Mouse (Mus musculus): ENCODE measurements at regions not wholly inside any gene's neighbourhood (a gene's known extent, or its start where the extent isn't known, plus 50 kb on each side); places are given as distances from the start of the nearest gene placed in this dataset.

- no peak for TF ChIP-seq CTCF (IDR thresholded peaks at IDR 0.05; ENCODE audit: low read depth)
- TF ChIP-seq EP300 (optimal IDR thresholded peaks at IDR 0.05), result no peak
Observed at GRCm38 (mm10) chr9:32906233-32906872, 270.3 kb downstream of the Ets1 start.

Data from stomach, postnatal 0 days (tissue).